Mouse (Mus musculus): ENCODE results near the gene Adamts13. TPM values are rescaled to one million over a fixed set of nuclear protein-coding genes. Genes with fewer than 3 reads are reported as not detected.
A peak's percentile ranks its signal among the peaks of the same experiment; 100 is the strongest.

Adamts13 gene
- polyA plus RNA-seq (2014; fragmentation: Nextera tagmentation; extraction: Ambion mirVana), result not detected in 2 replicates

DNA sequence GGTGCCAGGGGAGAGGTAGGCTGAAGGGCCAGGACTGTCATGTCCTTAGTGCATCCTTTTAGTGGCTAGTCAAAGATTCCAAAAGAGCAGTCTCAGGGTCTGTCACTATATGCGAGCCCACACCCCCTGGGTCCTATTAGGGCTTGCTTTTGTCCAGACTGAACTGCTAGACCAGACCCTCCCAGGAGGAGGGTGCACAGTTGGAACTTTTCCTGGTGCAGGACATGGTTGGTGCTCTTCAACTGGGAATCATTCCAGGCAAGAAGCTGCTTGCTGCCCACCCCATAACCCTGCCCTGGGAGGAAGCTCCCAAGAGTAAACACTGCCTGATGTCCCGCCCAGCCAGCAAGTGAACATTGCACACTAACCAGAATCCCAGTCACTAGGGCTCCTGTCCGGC lies at the start of gene Adamts13:
Gene Adamts13 (plus strand): TSS at position 301 of the 400 bp plus-strand sequence.
- H3K27me3 ChIP-seq (replicated peaks; ENCODE audit: control insufficient read depth, insufficient read depth, low read length), result no peaks in the 10 kb centered on the region
- no peak within 1 kb of the TSS for H3K4me3 ChIP-seq (ENCODE audit: low read depth, low read length)
- no peaks in the 10 kb centered on the region for H3K36me3 ChIP-seq (ENCODE audit: control insufficient read depth, insufficient read depth, low read length)
- no peak for ATAC-seq (ENCODE audit: low read depth)
- H3K4me2 ChIP-seq (ENCODE audit: low read depth, low read length), result no peak within 1 kb of the TSS
- H3K9me3 ChIP-seq (ENCODE audit: control insufficient read depth, low read length), result no peaks in the 10 kb centered on the region
- no peak within 1 kb of the TSS for H3K9ac ChIP-seq (ENCODE audit: low read depth, low read length)
- no peak within 1 kb of the TSS for H3K27ac ChIP-seq (replicated peaks; ENCODE audit: low read depth, low read length)
- WGBS, result 69% methylated on average over 3 of the region's 3 CpGs
- DNase-seq (ENCODE audit: low spot score), result no peak
- no peaks in the 10 kb centered on the region for H3K4me1 ChIP-seq (ENCODE audit: control insufficient read depth, insufficient read depth, low read length)

DNA sequence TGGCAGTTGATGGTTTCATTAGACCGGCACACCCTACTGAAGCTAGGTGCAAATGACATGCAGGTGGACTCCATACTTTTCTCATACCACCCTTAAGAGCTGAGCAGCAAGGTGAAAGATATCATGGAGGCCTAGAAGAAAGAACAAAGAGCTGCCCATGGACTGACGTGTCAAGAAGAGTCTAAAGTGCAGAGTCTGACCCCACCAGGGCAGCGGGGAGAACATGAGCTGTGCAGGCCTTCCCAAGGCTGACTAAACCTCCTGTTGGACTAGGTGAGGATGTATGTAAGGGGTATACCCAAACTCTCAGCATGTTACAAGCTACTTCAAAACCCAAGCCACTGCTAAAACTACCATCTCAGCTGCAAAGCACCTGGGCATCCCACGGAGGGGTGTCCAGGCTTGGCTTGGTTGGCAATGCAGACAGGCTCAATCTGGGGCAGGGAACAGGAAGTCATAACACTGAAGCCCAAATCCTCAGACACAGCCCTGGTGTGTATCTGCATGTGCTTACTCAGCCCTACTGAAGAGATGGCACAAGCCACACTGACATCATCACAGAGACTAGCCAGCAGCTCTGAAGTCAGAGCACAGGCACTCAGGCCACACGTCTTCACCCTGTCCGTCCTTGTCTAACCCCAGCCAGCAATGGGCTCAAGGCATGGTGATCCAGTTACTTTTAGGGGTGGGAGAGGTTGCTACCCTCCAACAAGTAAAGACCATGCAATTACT lies 45.3 kb upstream of the Adamts13 start:
- ATAC-seq (ENCODE audit: low read depth), result no peak
- no peak overlapping the region for H3K4me2 ChIP-seq (ENCODE audit: low read depth, low read length)
- no peak overlapping the region for H3K4me3 ChIP-seq (ENCODE audit: low read depth, low read length)
- 90% methylated on average over 6 of the region's 6 CpGs for WGBS
- H3K36me3 ChIP-seq (ENCODE audit: control insufficient read depth, insufficient read depth, low read length), result peaks cover 82% of the 10 kb centered on the region
- peaks cover 13% of the 10 kb centered on the region for H3K4me1 ChIP-seq (ENCODE audit: control insufficient read depth, insufficient read depth, low read length)
- H3K9me3 ChIP-seq (ENCODE audit: control insufficient read depth, low read length), result no peaks in the 10 kb centered on the region
- DNase-seq (ENCODE audit: low spot score), result no peak
- H3K27ac ChIP-seq (replicated peaks; ENCODE audit: low read depth, low read length), result no peak overlapping the region
- no peak overlapping the region for H3K9ac ChIP-seq (ENCODE audit: low read depth, low read length)
- no peaks in the 10 kb centered on the region for H3K27me3 ChIP-seq (replicated peaks; ENCODE audit: control insufficient read depth, insufficient read depth, low read length)

DNA sequence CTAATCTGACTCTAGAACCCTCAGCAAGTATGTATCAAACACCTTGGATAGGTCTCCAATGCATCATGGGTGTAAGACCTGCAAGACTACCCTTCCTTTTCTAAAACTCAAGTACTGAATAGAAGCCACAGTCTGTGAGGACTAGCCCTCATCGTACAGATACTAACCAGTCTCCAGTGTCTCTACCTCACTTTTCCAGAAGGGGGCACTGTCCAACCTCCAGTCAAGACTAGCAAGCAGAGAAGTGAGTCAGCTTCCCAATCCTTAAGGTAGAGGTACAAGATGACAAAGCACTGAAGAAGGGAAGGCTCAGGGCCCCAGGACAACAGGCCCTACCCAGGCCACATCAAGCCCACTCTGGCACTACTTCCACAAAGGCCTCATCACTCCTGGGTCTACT lies 42.8 kb upstream of the Adamts13 start:
- no peak overlapping the region for H3K27ac ChIP-seq (replicated peaks; ENCODE audit: low read depth, low read length)
- H3K4me1 ChIP-seq (ENCODE audit: control insufficient read depth, insufficient read depth, low read length), result peaks cover 13% of the 10 kb centered on the region
- H3K9ac ChIP-seq (ENCODE audit: low read depth, low read length), result no peak overlapping the region
- no peak for ATAC-seq (ENCODE audit: low read depth)
- DNase-seq (ENCODE audit: low spot score), result peak; percentile 62
- H3K4me2 ChIP-seq (ENCODE audit: low read depth, low read length), result 0 out of 2 replicates have a peak overlapping the region, but pooled peaks have one; percentile 4
- WGBS, result 75% methylated on average over 1 of the region's 1 CpGs
- H3K9me3 ChIP-seq (ENCODE audit: control insufficient read depth, low read length), result no peaks in the 10 kb centered on the region
- no peaks in the 10 kb centered on the region for H3K27me3 ChIP-seq (replicated peaks; ENCODE audit: control insufficient read depth, insufficient read depth, low read length)
- peaks cover 58% of the 10 kb centered on the region for H3K36me3 ChIP-seq (ENCODE audit: control insufficient read depth, insufficient read depth, low read length)
- no peak overlapping the region for H3K4me3 ChIP-seq (ENCODE audit: low read depth, low read length)

DNA sequence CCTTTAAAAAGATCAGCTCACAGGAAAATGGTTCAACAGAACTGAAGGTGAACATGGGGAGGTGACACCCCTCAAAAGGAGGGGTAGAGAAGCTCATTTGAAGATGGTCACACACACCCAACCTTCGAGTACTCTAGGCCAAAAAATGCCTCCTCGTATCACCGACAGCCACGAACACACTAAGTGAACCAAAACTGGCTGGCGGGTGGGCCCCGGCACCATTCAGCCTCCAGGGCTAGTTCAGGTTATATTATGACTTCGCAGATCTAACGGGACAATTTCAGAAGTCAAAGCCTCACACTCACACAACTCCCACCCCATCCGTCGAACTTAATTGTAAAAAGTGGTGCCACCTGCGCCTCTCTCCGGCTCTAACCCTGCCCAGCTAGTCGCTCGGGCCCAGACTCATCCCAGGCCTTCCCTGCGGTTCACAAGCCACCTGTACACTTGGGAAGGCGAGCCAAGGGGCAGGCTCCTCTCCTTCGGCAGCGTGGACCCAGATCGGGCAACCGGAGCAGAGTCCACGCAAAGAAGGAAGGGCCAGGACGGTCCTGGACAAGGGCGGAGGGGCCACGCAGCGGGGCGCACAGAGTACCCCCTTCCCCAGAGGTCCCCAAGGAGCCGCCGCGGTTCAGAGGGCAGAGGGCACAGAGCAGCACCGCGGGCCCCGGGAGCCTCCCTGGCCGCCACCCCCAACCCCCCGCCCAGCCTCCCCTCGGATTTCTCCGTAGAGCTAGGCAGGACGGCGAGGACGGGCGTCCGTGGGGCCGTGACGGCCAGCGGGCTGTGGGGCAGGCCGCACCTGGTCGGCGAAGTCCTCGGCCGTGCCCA lies 40.5 kb upstream of the Adamts13 start:
- ATAC-seq (ENCODE audit: low read depth) (no peak), DNase-seq (ENCODE audit: low spot score) (peak; percentile 11)
- H3K9me3 ChIP-seq (ENCODE audit: control insufficient read depth, low read length), result no peaks in the 10 kb centered on the region
- WGBS, result 2% methylated on average over 19 of the region's 49 CpGs
- H3K4me2 ChIP-seq (ENCODE audit: low read depth, low read length), result peak overlapping the region; percentile 58
- H3K9ac ChIP-seq (ENCODE audit: low read depth, low read length), result peak overlapping the region; percentile 99
- no peaks in the 10 kb centered on the region for H3K27me3 ChIP-seq (replicated peaks; ENCODE audit: control insufficient read depth, insufficient read depth, low read length)
- peak overlapping the region; percentile 77 for H3K4me3 ChIP-seq (ENCODE audit: low read depth, low read length)
- H3K27ac ChIP-seq (replicated peaks; ENCODE audit: low read depth, low read length), result peak overlapping the region; percentile 88
- H3K36me3 ChIP-seq (ENCODE audit: control insufficient read depth, insufficient read depth, low read length), result peaks cover 35% of the 10 kb centered on the region
- H3K4me1 ChIP-seq (ENCODE audit: control insufficient read depth, insufficient read depth, low read length), result peaks cover 13% of the 10 kb centered on the region

DNA sequence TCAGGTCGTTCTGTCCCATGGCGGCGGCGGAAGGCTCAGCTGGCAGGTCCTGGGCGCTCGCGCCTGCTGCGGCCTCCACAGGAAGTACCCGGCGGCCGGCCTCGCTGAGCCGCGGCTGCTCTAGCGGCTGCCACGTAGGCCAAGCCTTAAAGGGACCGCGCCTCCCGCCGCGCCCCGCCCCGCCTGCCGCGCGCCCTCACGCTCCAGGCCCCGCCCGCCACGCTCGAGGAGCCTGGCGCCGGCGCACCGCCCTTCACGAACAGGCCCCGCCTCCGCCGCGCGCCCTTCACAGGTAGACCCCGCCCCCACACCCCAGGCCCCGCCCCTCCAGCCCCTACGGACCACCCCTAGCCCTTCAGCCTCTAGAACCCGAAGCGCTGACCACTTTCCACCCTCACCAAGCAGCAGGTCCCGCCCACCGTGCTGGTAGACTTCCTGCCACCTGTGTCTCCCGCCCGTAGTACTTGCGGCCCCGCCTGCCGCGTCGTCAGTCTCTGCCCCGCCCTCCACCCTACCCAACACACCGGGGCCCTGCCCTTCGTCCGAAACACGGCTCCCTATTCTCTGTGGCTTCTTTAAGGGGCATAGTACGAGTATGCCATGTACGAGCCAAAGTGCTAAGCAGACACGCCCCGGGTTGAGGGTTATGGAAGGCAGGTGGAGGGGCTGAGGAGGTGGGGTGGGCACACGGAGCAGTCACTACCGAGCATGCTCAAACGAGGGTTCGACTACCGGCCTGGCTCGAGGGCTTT lies 39.7 kb upstream of the Adamts13 start, which contains the start of the genes Surf4 and Stkld1:
Gene Surf4 (minus strand): TSS at position 625 of the 752 bp plus-strand sequence.
Gene Stkld1 (plus strand): TSS at position 744 of the 752 bp plus-strand sequence.
- H3K4me3 ChIP-seq (ENCODE audit: low read depth, low read length), result peak within 1 kb of the TSS; percentile 77
- ATAC-seq (ENCODE audit: low read depth), result peak; percentile 96

DNA sequence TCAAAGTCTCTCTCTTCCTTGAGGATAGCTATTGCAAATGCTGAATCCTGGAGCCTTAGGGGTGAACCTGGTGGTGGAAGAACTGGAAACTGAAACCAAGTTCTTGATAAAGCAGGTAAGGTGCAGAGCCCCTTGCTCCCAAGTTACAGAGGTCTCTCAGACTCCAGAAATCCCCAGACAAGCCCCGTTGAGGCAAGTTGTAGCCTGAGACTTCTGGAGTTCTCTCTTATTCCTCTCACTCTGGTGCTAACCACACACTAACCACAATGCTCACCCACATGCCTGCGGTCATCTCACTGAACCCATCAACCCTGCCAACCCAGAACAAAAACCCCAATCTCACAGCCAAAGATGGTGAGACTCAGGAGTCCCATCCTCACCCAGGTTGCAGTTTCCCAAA lies 37.9 kb upstream of the Adamts13 start:
- no peak overlapping the region for H3K4me2 ChIP-seq (ENCODE audit: low read depth, low read length)
- no peaks in the 10 kb centered on the region for H3K9me3 ChIP-seq (ENCODE audit: control insufficient read depth, low read length)
- peaks cover 13% of the 10 kb centered on the region for H3K4me1 ChIP-seq (ENCODE audit: control insufficient read depth, insufficient read depth, low read length)
- H3K36me3 ChIP-seq (ENCODE audit: control insufficient read depth, insufficient read depth, low read length), result peaks cover 15% of the 10 kb centered on the region
- H3K27me3 ChIP-seq (replicated peaks; ENCODE audit: control insufficient read depth, insufficient read depth, low read length), result no peaks in the 10 kb centered on the region
- WGBS, result 97% methylated on average over 2 of the region's 2 CpGs
- no peak overlapping the region for H3K4me3 ChIP-seq (ENCODE audit: low read depth, low read length)
- no peak for ATAC-seq (ENCODE audit: low read depth)
- DNase-seq (ENCODE audit: low spot score), result no peak
- H3K9ac ChIP-seq (ENCODE audit: low read depth, low read length), result no peak overlapping the region
- H3K27ac ChIP-seq (replicated peaks; ENCODE audit: low read depth, low read length), result no peak overlapping the region

More for the DNA sequence above, 39.7 kb upstream of the Adamts13 start, which contains the start of the genes Surf4 and Stkld1:
- Histone ChIP-seq H3K9me3 (ENCODE audit: control insufficient read depth, low read length) (no peaks in the 10 kb centered on the region), H3K4me2 (ENCODE audit: low read depth, low read length) (peak within 1 kb of the TSS; percentile 58), H3K36me3 (ENCODE audit: control insufficient read depth, insufficient read depth, low read length) (peaks cover 28% of the 10 kb centered on the region), H3K9ac (ENCODE audit: low read depth, low read length) (peak within 1 kb of the TSS; percentile 99), H3K4me1 (ENCODE audit: control insufficient read depth, insufficient read depth, low read length) (peaks cover 13% of the 10 kb centered on the region), H3K27me3 (replicated peaks; ENCODE audit: control insufficient read depth, insufficient read depth, low read length) (no peaks in the 10 kb centered on the region), H3K27ac (replicated peaks; ENCODE audit: low read depth, low read length) (peak within 1 kb of the TSS; percentile 88)
- DNase-seq (ENCODE audit: low spot score), result peak; percentile 97
- under 1% methylated on average over 23 of the region's 70 CpGs for WGBS

DNA sequence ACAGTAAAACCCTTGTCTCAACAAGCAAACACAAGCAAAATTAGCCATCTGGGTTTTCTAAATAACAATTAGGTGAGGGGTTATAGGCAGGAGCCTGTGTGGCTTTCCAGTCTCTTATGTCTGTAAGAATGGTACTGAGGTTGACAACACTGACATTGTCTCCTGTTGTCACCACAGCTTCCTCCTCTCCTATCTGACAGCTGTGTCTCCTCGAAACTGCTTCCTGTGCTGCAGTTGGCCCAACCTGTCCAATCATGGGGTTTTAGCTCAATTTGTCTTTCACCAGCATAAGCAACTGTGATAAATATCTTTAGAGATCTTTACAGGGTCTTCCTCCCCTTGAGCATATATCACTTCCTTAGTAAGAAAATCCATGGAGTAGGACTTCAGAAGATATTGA lies 36.8 kb upstream of the Adamts13 start:
- ATAC-seq (ENCODE audit: low read depth) (no peak), DNase-seq (ENCODE audit: low spot score) (no peak)
- Histone ChIP-seq H3K4me1 (ENCODE audit: control insufficient read depth, insufficient read depth, low read length) (peaks cover 10% of the 10 kb centered on the region), H3K9ac (ENCODE audit: low read depth, low read length) (no peak overlapping the region), H3K36me3 (ENCODE audit: control insufficient read depth, insufficient read depth, low read length) (peaks cover 4% of the 10 kb centered on the region), H3K9me3 (ENCODE audit: control insufficient read depth, low read length) (no peaks in the 10 kb centered on the region), H3K4me2 (ENCODE audit: low read depth, low read length) (no peak overlapping the region), H3K27ac (replicated peaks; ENCODE audit: low read depth, low read length) (no peak overlapping the region), H3K27me3 (replicated peaks; ENCODE audit: control insufficient read depth, insufficient read depth, low read length) (no peaks in the 10 kb centered on the region), H3K4me3 (ENCODE audit: low read depth, low read length) (no peak overlapping the region)
- 72% methylated on average over 1 of the region's 1 CpGs for WGBS

DNA sequence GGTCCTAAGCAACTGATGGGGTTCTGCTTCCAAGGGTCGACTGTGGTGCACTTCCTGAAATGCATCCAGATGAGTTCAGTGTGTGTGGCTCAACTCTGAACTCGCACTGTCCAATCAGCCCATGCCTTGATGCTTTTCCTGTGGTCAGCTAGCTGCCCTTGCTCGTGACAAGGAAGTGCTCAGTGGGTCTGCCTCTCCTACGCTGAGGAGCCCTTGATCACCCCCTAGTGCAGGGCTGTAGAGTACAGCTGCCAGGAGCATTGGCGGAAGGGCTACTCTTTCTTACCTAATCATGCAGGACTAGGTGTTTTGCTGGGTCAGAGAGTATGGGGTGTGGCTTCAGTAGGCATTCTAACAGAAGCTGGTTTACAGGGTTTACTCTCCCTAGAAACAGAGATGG lies 31.7 kb upstream of the Adamts13 start:
- Histone ChIP-seq H3K36me3 (ENCODE audit: control insufficient read depth, insufficient read depth, low read length) (no peaks in the 10 kb centered on the region), H3K9ac (ENCODE audit: low read depth, low read length) (no peak overlapping the region), H3K9me3 (ENCODE audit: control insufficient read depth, low read length) (no peaks in the 10 kb centered on the region), H3K27ac (replicated peaks; ENCODE audit: low read depth, low read length) (no peak overlapping the region), H3K27me3 (replicated peaks; ENCODE audit: control insufficient read depth, insufficient read depth, low read length) (no peaks in the 10 kb centered on the region), H3K4me3 (ENCODE audit: low read depth, low read length) (no peak overlapping the region), H3K4me2 (ENCODE audit: low read depth, low read length) (no peak overlapping the region), H3K4me1 (ENCODE audit: control insufficient read depth, insufficient read depth, low read length) (no peaks in the 10 kb centered on the region)
- 34% methylated on average over 5 of the region's 5 CpGs for WGBS
- ATAC-seq (ENCODE audit: low read depth) (no peak), DNase-seq (ENCODE audit: low spot score) (no peak)

Data from embryonic facial prominence, embryonic 14.5 days (tissue).